Mouse (Mus musculus): ENCODE results near the gene Ahcy. TPM values are rescaled to one million over a fixed set of nuclear protein-coding genes. Genes with fewer than 3 reads are reported as not detected.
A peak's percentile ranks its signal among the peaks of the same experiment; 100 is the strongest.
"Not testable (repeated sequence)": the region's sequence is repeated elsewhere in the genome, so short reads cannot be mapped to it uniquely, and the experiment has no call there.

The Ahcy gene
- 46.0 and 46.7 TPM in 2 replicates for polyA plus RNA-seq (2014; fragmentation: Nextera tagmentation; extraction: Ambion mirVana)

DNA sequence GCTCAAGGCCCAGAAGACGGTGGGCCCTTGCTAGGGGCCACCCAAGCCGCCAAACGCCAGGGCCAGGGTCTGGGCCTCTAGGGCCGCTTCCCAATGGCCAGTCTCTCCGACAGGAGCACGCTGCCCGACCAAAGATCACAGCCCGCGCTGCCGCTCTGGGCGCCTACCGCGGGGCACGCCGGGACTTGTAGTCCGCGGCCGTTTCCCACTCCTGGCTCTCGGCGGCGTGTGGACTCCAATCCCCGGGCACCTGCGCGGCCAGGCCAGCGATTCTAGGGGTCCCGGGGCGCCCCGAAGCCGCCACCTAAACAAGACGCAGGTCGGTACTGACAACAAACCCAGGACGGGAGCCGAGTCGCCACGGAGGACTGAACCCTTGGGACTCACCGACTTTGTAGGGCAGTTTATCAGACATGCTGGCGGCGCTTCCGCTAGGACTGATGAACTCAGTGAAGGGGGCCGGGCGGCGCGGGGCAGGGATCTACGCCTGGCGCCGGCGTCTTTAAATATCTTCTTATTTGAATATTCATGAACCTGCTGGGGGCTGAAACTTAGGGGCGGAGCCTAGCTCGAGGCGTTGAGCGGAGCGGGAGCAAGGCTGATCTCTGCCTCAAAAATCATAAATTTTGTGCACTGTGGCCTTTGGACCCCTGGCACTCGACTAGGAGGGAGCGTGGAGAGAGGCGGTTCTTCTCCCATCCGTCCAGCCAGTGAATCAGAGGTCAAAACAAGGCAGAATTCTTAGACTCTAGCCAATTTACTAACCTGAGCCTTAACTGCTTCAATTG, at the start of gene Ahcy:
Ahcy (minus strand) TSS at position 520 of the 788 bp plus-strand sequence.
- peak within 1 kb of the TSS; percentile 90 for H3K9ac ChIP-seq (ENCODE audit: low read length)
- no peaks in the 10 kb centered on the region for H3K27me3 ChIP-seq (ENCODE audit: control insufficient read depth, insufficient read depth, low read length)
- WGBS, result under 1% methylated on average over 56 of the region's 56 CpGs
- H3K27ac ChIP-seq (replicated peaks in 1 of 2; ENCODE audit: control insufficient read depth in 1 of 2, insufficient read depth in 1 of 2, low read depth in 2 of 2, low read length in 2 of 2), result peak within 1 kb of the TSS; percentile 59 to 64
- peaks cover 10 to 15% of the 10 kb centered on the region in 2 experiments; a peak in 3 of 4 replicates for H3K4me1 ChIP-seq (ENCODE audit: control insufficient read depth in 2 of 2, insufficient read depth in 2 of 2, low read length in 2 of 2)
- peak; percentile 91 for ATAC-seq (ENCODE audit: insufficient number of reproducible peaks, insufficient read depth, low FRiP score, low read depth)
- peak within 1 kb of the TSS; percentile 89 for H3K4me2 ChIP-seq (ENCODE audit: low read length)
- H3K9me3 ChIP-seq (ENCODE audit: control insufficient read depth, low read length), result no peaks in the 10 kb centered on the region
- peak within 1 kb of the TSS; percentile 72 to 76 for H3K4me3 ChIP-seq (ENCODE audit: control insufficient read depth in 1 of 2, insufficient read depth in 1 of 2, low read depth in 1 of 2, low read length in 2 of 2)
- H3K36me3 ChIP-seq (ENCODE audit: control insufficient read depth, insufficient read depth, low read length), result no peaks in the 10 kb centered on the region

DNA sequence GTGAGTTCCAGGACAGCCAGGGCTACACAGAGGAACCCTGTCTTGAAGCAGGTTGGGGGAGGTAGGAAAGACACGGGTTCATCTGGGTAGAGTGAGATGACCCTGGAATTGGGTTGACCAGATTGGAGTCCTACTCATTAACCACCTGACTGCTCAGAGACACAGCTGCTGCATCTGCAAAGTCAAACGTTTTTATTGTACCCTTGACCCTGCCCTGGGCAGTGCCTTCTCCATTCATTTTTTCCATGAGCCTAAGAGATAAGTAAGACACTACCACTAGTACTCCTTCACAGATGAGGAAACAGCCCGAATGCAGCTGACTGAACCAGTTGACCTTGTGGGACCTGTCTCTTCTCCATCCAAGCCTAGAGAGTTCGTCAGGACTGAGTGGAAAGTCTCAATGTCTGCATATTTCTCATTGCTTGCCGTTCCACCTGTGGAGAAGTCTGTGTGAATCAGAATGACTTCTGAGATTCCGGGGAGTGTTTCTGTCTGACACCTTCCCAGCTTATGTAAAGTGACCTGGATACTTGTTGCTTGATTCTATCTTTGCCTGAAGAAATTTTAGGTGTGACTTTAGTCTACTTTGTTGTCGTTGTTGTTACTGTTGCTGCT, 41.0 kb upstream of the Ahcy start:
- Histone ChIP-seq H3K4me3 (ENCODE audit: control insufficient read depth in 1 of 2, insufficient read depth in 1 of 2, low read depth in 1 of 2, low read length in 2 of 2) (no peak overlapping the region), H3K4me1 (ENCODE audit: control insufficient read depth in 2 of 2, insufficient read depth in 2 of 2, low read length in 2 of 2) (no peaks in the 10 kb centered on the region), H3K9ac (ENCODE audit: low read length) (no peak overlapping the region), H3K27ac (replicated peaks in 1 of 2; ENCODE audit: control insufficient read depth in 1 of 2, insufficient read depth in 1 of 2, low read depth in 2 of 2, low read length in 2 of 2) (no peak overlapping the region), H3K27me3 (ENCODE audit: control insufficient read depth, insufficient read depth, low read length) (no peaks in the 10 kb centered on the region), H3K9me3 (ENCODE audit: control insufficient read depth, low read length) (peaks cover 13% of the 10 kb centered on the region; the same call in 1 of the 2 replicates), H3K36me3 (ENCODE audit: control insufficient read depth, insufficient read depth, low read length) (no peaks in the 10 kb centered on the region), H3K4me2 (ENCODE audit: low read length) (no peak overlapping the region)
- 54% methylated on average over 7 of the region's 7 CpGs for WGBS
- no peak for ATAC-seq (ENCODE audit: insufficient number of reproducible peaks, insufficient read depth, low FRiP score, low read depth)

DNA sequence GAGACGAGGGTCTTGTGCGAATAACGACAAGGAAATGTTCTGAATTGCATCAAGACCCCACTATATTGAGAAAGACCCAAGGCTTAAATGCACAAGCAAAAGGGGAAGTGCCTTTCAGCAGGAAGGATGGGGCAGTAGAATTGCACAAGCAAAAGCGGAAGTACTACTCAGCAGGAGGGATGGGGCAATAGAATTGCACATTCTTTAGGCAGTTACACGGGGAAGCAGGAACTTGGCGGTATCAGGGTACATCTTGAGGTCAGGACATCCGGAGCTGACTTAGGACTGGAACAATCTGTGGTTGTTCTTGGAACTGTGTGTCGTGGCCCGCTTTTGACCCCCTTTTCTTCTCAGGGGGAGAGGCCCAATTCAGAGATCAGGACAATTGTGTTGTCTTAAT, 33.0 kb upstream of the Ahcy start:
- not testable (repeated sequence) for H3K4me1 ChIP-seq (ENCODE audit: control insufficient read depth in 2 of 2, insufficient read depth in 2 of 2, low read length in 2 of 2); H3K9me3 ChIP-seq (ENCODE audit: control insufficient read depth, low read length); H3K27ac ChIP-seq (replicated peaks in 1 of 2; ENCODE audit: control insufficient read depth in 1 of 2, insufficient read depth in 1 of 2, low read depth in 2 of 2, low read length in 2 of 2); ATAC-seq (ENCODE audit: insufficient number of reproducible peaks, insufficient read depth, low FRiP score, low read depth); H3K27me3 ChIP-seq (ENCODE audit: control insufficient read depth, insufficient read depth, low read length); H3K36me3 ChIP-seq (ENCODE audit: control insufficient read depth, insufficient read depth, low read length); H3K4me2 ChIP-seq (ENCODE audit: low read length); H3K4me3 ChIP-seq (ENCODE audit: control insufficient read depth in 1 of 2, insufficient read depth in 1 of 2, low read depth in 1 of 2, low read length in 2 of 2); H3K9ac ChIP-seq (ENCODE audit: low read length)
- 76% methylated on average over 9 of the region's 9 CpGs for WGBS

DNA sequence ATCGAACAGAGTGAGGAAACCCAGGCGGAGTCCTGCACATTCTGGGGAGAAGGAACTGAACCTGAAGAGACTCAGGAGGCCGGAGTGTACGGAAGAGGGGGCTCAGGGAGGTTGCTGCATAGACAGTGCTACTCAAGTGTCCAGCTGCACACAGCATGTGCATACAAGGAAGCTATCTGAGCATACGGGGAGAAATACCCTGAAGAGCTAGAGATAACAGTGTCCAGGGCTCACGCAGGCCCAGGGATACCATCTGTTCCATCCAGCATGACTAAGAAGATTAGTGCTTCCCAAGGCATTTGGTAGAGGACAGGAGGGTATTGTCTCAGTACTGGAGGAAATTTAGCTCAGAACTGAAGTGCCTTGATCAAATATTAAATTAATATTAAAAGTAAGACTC, 29.3 kb upstream of the Ahcy start:
- Histone ChIP-seq H3K4me3 (ENCODE audit: control insufficient read depth in 1 of 2, insufficient read depth in 1 of 2, low read depth in 1 of 2, low read length in 2 of 2) (no peak overlapping the region), H3K4me1 (ENCODE audit: control insufficient read depth in 2 of 2, insufficient read depth in 2 of 2, low read length in 2 of 2) (peaks cover 6 to 11% of the 10 kb centered on the region in 2 experiments; a peak in 3 of 4 replicates), H3K27me3 (ENCODE audit: control insufficient read depth, insufficient read depth, low read length) (no peaks in the 10 kb centered on the region), H3K9ac (ENCODE audit: low read length) (no peak overlapping the region), H3K27ac (replicated peaks in 1 of 2; ENCODE audit: control insufficient read depth in 1 of 2, insufficient read depth in 1 of 2, low read depth in 2 of 2, low read length in 2 of 2) (no peak overlapping the region), H3K9me3 (ENCODE audit: control insufficient read depth, low read length) (no peaks in the 10 kb centered on the region), H3K4me2 (ENCODE audit: low read length) (no peak overlapping the region), H3K36me3 (ENCODE audit: control insufficient read depth, insufficient read depth, low read length) (no peaks in the 10 kb centered on the region)
- 61% methylated on average over 6 of the region's 6 CpGs for WGBS
- no peak for ATAC-seq (ENCODE audit: insufficient number of reproducible peaks, insufficient read depth, low FRiP score, low read depth)

DNA sequence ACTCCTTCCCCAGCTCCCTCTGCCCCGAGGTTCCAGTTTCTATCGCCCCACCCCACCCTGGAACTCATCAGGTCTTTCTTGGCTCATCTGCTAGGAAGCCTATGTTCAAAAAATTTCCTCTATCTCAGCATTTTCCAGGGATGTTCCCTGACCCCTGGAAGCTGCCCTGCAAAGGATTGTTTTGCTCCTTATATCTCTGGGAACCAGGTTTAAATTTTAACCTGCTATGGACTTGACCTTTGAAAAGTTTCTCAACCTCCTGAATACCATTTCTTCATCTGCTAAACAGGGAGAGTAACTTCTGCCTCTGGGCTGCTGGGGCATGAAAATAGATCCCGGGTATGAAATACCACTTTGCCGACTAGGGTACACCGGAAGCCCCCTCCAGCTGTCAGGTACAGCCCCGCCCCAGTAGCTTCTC, 27.5 kb upstream of the Ahcy start:
- no peak overlapping the region for H3K4me3 ChIP-seq (ENCODE audit: control insufficient read depth in 1 of 2, insufficient read depth in 1 of 2, low read depth in 1 of 2, low read length in 2 of 2)
- no peaks in the 10 kb centered on the region for H3K36me3 ChIP-seq (ENCODE audit: control insufficient read depth, insufficient read depth, low read length)
- peaks cover 6 to 11% of the 10 kb centered on the region in 2 experiments; a peak in 3 of 4 replicates for H3K4me1 ChIP-seq (ENCODE audit: control insufficient read depth in 2 of 2, insufficient read depth in 2 of 2, low read length in 2 of 2)
- no peaks in the 10 kb centered on the region for H3K27me3 ChIP-seq (ENCODE audit: control insufficient read depth, insufficient read depth, low read length)
- WGBS, result 59% methylated on average over 6 of the region's 6 CpGs
- ATAC-seq (ENCODE audit: insufficient number of reproducible peaks, insufficient read depth, low FRiP score, low read depth), result no peak
- H3K4me2 ChIP-seq (ENCODE audit: low read length), result no peak overlapping the region
- no peaks in the 10 kb centered on the region for H3K9me3 ChIP-seq (ENCODE audit: control insufficient read depth, low read length)
- H3K9ac ChIP-seq (ENCODE audit: low read length), result no peak overlapping the region
- no peak overlapping the region for H3K27ac ChIP-seq (replicated peaks in 1 of 2; ENCODE audit: control insufficient read depth in 1 of 2, insufficient read depth in 1 of 2, low read depth in 2 of 2, low read length in 2 of 2)

DNA sequence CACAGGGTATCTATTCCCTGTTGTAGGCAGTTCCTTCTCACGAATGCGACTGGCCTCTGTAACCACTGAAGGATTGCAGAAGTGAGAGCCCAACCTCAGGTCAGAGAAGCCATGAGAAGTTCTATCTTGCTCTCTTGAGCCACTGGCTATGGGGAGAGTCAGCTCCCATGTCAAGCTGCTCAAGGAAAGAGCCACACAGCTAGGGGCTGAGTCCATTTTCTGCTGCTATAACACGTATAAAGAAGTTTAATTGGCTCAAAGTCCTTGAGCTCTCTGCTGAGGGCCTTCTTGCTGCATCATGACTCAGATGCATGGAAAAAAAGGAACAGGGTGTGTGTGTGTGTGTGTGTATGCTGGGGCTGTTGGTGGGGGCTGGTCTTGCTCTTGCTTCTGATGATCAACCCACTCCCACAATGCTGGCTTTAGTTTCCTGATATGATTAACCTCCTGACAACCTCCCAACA, 26.5 kb upstream of the Ahcy start:
- no peak overlapping the region for H3K4me2 ChIP-seq (ENCODE audit: low read length)
- H3K9me3 ChIP-seq (ENCODE audit: control insufficient read depth, low read length), result no peaks in the 10 kb centered on the region
- no peak overlapping the region for H3K4me3 ChIP-seq (ENCODE audit: control insufficient read depth in 1 of 2, insufficient read depth in 1 of 2, low read depth in 1 of 2, low read length in 2 of 2)
- no peak overlapping the region for H3K9ac ChIP-seq (ENCODE audit: low read length)
- H3K36me3 ChIP-seq (ENCODE audit: control insufficient read depth, insufficient read depth, low read length), result no peaks in the 10 kb centered on the region
- ATAC-seq (ENCODE audit: insufficient number of reproducible peaks, insufficient read depth, low FRiP score, low read depth), result no peak
- WGBS, result 78% methylated on average over 3 of the region's 3 CpGs
- no peak overlapping the region for H3K27ac ChIP-seq (replicated peaks in 1 of 2; ENCODE audit: control insufficient read depth in 1 of 2, insufficient read depth in 1 of 2, low read depth in 2 of 2, low read length in 2 of 2)
- no peaks in the 10 kb centered on the region for H3K27me3 ChIP-seq (ENCODE audit: control insufficient read depth, insufficient read depth, low read length)
- peaks cover 6 to 11% of the 10 kb centered on the region in 2 experiments; a peak in 3 of 4 replicates for H3K4me1 ChIP-seq (ENCODE audit: control insufficient read depth in 2 of 2, insufficient read depth in 2 of 2, low read length in 2 of 2)

DNA sequence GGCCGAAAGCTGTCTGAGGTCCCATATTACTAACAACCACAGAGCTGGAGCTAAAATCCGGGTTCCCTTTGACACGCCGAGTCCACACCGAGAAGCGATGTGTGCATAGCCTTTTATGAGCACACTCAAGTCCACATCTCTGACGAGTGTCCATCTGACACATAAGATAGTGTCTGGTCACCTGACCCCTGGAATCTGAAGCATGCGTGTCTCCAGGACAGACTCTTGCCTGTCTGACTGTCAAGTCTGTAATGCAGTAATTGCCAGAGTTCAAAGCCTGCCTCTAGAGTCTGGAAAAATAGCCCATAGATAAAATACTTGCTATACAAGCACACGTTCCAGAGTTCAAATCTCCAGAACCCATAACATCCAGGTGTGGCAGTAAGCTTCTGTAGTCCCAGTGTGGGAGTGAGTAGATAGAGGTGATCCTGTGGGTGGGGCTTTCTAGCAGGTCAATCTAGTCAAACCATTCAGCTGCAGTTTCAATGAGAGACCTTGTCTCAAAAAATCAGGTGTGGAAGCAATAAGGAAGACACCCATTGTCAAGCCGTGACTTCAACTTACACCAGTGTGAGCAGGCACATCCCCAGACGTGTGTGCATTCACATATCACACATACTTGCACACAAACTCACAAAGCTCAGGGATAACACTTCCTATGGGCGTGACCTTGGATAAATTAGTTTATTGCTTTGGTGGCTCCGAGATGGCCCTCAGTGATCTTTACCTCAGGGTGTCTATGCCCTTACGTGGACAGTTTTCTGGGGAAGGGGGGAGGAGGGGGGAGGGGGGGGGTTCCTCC, 25.9 kb upstream of the Ahcy start:
- no peak for ATAC-seq (ENCODE audit: insufficient number of reproducible peaks, insufficient read depth, low FRiP score, low read depth)
- WGBS, result 58% methylated on average over 14 of the region's 14 CpGs
- Histone ChIP-seq H3K4me1 (ENCODE audit: control insufficient read depth in 2 of 2, insufficient read depth in 2 of 2, low read length in 2 of 2) (peaks cover 6 to 11% of the 10 kb centered on the region in 2 experiments; a peak in 3 of 4 replicates), H3K4me2 (ENCODE audit: low read length) (no peak overlapping the region), H3K9ac (ENCODE audit: low read length) (no peak overlapping the region), H3K4me3 (ENCODE audit: control insufficient read depth in 1 of 2, insufficient read depth in 1 of 2, low read depth in 1 of 2, low read length in 2 of 2) (no peak overlapping the region), H3K9me3 (ENCODE audit: control insufficient read depth, low read length) (no peaks in the 10 kb centered on the region), H3K36me3 (ENCODE audit: control insufficient read depth, insufficient read depth, low read length) (no peaks in the 10 kb centered on the region), H3K27me3 (ENCODE audit: control insufficient read depth, insufficient read depth, low read length) (no peaks in the 10 kb centered on the region), H3K27ac (replicated peaks in 1 of 2; ENCODE audit: control insufficient read depth in 1 of 2, insufficient read depth in 1 of 2, low read depth in 2 of 2, low read length in 2 of 2) (no peak overlapping the region; a peak in 1 of 4 replicates)

Data from heart, embryonic 14.5 days (tissue).